Mouse (Mus musculus) lung, embryonic 15.5 days (tissue): ENCODE results near the gene Blzf1. TPM values are rescaled to one million over a fixed set of nuclear protein-coding genes. Genes with fewer than 3 reads are reported as not detected.

Source experiments
- ATAC-seq: fragments of 200-750 bp; cut with Nextera tagmentation; 2 replicates; pipeline ENCODE4 v1.8.0; 2017; ENCODE audit warnings: moderate number of reproducible peaks, borderline replicate concordance; ENCODE audit not compliant: low FRiP score, low TSS enrichment; ENCODE audit errors: extremely low read depth
- H3K27ac ChIP-seq: fragments of 300-500 bp; sonication (generic); 2 replicates; pipeline ENCODE4 v1.5.1; 2015; ENCODE audit warnings: moderate library complexity, mild to moderate bottlenecking, inconsistent platforms
- H3K27me3 ChIP-seq: fragments of 300-500 bp; sonication (generic); 2 replicates; pipeline ENCODE4 v1.6.1; 2015; ENCODE audit warnings: inconsistent platforms
- H3K36me3 ChIP-seq: fragments of 300-500 bp; sonication (generic); 2 replicates; pipeline ENCODE4 v1.6.1; 2015; ENCODE audit warnings: inconsistent platforms
- H3K4me1 ChIP-seq: fragments of 300-500 bp; sonication (generic); 2 replicates; pipeline ENCODE4 v1.6.1; 2015; ENCODE audit warnings: inconsistent platforms
- H3K4me2 ChIP-seq: fragments of 300-500 bp; sonication (generic); 2 replicates; pipeline ENCODE4 v1.6.1; 2015; ENCODE audit warnings: inconsistent platforms, mild to moderate bottlenecking, moderate library complexity
- H3K4me3 ChIP-seq: fragments of 300-500 bp; sonication (generic); 2 replicates; pipeline ENCODE4 v1.5.1; 2015; ENCODE audit warnings: mild to moderate bottlenecking, inconsistent platforms
- H3K9ac ChIP-seq: fragments of 300-500 bp; sonication (generic); 2 replicates; pipeline ENCODE4 v1.6.1; 2015; ENCODE audit warnings: inconsistent platforms
- H3K9me3 ChIP-seq: fragments of 300-500 bp; sonication (generic); 2 replicates; pipeline ENCODE4 v1.6.1; 2016; ENCODE audit warnings: inconsistent platforms
- WGBS: fragments of 180-500 bp; shearing (Covaris S2); methylation state at CpG from one replicate; pipeline ENCODE4 v1.1.7; 2015; 5-methylcytosine and 5-hydroxymethylcytosine counted together
- polyA plus RNA-seq: library from polyadenylated mRNA; unstranded; fragments of >200 nt; fragmentation: Nextera tagmentation; extraction: Ambion mirVana; gene quantifications from 2 replicates; pipeline ENCODE4 v1.2.1, GENCODE M21; 2015

Blzf1 gene
- polyA plus RNA-seq, 1 experiment from 2014 or later, result 32.4 TPM

DNA sequence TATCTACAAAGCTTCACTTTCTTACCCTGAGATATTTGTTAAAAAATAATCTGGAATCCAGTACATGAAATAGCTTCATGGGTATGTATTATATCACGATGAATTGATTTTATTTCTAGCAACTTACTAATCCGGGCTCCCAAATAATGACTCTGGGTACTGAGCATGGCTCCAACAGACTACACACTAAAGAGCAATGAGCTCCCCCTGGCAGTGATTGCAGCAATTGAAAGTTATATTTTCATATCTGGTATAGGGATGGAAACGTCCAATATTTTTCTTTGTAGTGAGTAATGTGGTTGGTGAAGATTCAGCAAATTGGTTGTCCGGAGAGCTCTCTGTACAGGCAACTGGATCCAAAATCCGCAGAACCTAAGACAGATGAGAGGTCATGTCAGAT lies 15.2 kb downstream of the Blzf1 start:
- WGBS, result 88% methylated on average over 5 of the region's 5 CpGs
- H3K4me1 ChIP-seq, result no peaks in the 10 kb centered on the region
- no peak for ATAC-seq
- H3K9ac ChIP-seq, result no peak overlapping the region
- peaks cover 45% of the 10 kb centered on the region for H3K36me3 ChIP-seq
- no peaks in the 10 kb centered on the region for H3K27me3 ChIP-seq
- H3K4me3 ChIP-seq, result no peak overlapping the region
- H3K27ac ChIP-seq, result no peak overlapping the region
- H3K9me3 ChIP-seq, result no peaks in the 10 kb centered on the region
- H3K4me2 ChIP-seq, result no peak overlapping the region

DNA sequence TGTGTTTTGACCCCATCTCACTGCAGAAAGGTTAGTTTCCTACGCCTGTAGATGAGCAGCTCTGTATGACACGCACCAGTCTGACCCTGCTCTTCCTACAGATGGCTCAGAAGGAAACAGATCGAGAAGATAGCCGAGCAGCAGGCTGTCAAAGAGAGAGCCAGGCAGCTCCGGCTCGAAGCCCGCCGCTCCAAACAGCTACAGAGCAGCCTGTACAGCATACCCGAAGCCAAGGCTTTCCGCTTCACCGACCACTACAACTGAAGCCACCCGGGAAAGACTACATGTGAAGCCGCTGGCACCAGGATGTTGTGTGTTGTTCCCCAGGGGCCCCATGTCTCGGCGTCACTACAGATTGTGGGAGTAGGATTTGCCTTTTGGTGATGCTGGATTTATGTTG lies 19.9 kb downstream of the Blzf1 start:
- H3K27me3 ChIP-seq, result no peaks in the 10 kb centered on the region

DNA sequence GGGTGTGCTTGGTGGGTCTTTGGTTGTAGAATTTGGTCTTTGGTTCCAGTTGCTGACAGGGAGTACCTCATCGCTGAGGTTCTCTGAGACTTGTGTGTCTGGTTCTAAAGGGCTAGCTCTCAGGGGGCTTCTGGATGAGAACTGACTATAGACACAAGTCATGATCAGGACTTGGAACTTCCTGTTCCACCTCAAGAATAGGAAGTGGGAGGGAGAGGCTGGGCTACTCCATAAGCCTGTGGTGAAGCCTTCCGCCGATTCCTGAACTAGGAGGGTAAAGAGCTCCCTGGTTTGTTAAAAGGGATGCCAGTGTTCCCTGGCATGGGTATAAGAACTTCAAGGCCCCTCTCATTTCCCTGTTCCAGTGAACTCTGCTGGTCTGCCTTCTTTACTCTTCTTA lies 23.3 kb downstream of the Blzf1 start:
- no peaks in the 10 kb centered on the region for H3K27me3 ChIP-seq
- 91% methylated on average over 3 of the region's 3 CpGs for WGBS
- no peak overlapping the region for H3K9ac ChIP-seq
- H3K36me3 ChIP-seq, result no peaks in the 10 kb centered on the region
- H3K9me3 ChIP-seq, result no peaks in the 10 kb centered on the region
- no peak overlapping the region for H3K27ac ChIP-seq
- H3K4me1 ChIP-seq, result no peaks in the 10 kb centered on the region
- no peak for ATAC-seq
- no peak overlapping the region for H3K4me3 ChIP-seq
- no peak overlapping the region for H3K4me2 ChIP-seq

More for the DNA sequence above, 19.9 kb downstream of the Blzf1 start:
- ATAC-seq, result no peak
- WGBS, result 63% methylated on average over 15 of the region's 15 CpGs
- Histone ChIP-seq H3K4me3 (no peak overlapping the region), H3K36me3 (peaks cover 22% of the 10 kb centered on the region), H3K4me2 (no peak overlapping the region), H3K4me1 (no peaks in the 10 kb centered on the region), H3K9me3 (no peaks in the 10 kb centered on the region), H3K9ac (no peak overlapping the region), H3K27ac (no peak overlapping the region)

DNA sequence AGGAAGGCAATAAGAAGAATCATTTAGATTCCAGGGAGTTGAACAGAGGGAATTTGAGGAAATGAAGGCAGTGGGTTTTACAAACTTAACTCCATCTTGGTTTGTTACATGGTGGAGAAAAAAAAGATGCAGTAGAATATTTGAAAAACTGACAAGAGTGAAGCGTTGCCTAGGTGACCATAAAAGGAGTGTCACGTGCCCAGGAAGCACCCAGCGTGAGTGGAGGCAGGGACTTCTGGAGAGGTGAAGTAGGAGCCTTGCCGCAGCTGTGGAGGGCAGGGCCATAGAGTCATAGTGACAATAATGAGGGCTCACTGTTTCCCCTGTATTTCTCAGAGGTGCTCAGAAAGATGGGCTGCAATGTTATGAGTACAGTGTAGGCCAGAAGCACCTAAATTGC lies 28.0 kb downstream of the Blzf1 start:
- no peak overlapping the region for H3K4me3 ChIP-seq
- WGBS, result 41% methylated on average over 4 of the region's 4 CpGs
- ATAC-seq, result no peak
- no peak overlapping the region for H3K9ac ChIP-seq
- no peaks in the 10 kb centered on the region for H3K9me3 ChIP-seq
- H3K27ac ChIP-seq, result no peak overlapping the region
- no peaks in the 10 kb centered on the region for H3K36me3 ChIP-seq
- no peaks in the 10 kb centered on the region for H3K27me3 ChIP-seq
- H3K4me1 ChIP-seq, result peaks cover 5% of the 10 kb centered on the region; the same call in 1 of the 2 replicates
- no peak overlapping the region for H3K4me2 ChIP-seq

DNA sequence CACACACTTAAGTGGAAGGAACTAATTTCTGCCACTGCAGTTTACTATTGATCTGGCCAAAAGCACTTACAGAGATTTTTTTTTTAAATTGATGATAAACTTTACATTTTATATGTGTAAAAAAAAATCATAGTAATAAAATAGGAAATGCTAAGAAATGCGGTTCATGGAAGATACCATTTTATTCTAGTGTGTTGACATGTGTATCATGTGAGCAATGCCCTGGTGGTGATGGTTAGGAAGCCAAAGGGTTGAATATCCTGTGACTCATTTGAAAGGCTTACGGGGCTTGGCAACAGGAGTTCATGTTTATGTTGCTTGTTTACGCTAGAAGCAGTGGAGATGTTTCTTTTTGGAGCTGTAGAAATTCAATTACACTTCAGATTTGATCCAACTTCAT lies 30.7 kb downstream of the Blzf1 start:
- H3K27ac ChIP-seq, result no peak overlapping the region
- no peak for ATAC-seq
- no peak overlapping the region for H3K4me3 ChIP-seq
- H3K9ac ChIP-seq, result no peak overlapping the region
- H3K4me1 ChIP-seq, result peaks cover 5% of the 10 kb centered on the region; the same call in 1 of the 2 replicates
- H3K9me3 ChIP-seq, result no peaks in the 10 kb centered on the region
- H3K36me3 ChIP-seq, result no peaks in the 10 kb centered on the region
- WGBS, result 77% methylated on average over 3 of the region's 3 CpGs
- H3K4me2 ChIP-seq, result no peak overlapping the region
- no peaks in the 10 kb centered on the region for H3K27me3 ChIP-seq

DNA sequence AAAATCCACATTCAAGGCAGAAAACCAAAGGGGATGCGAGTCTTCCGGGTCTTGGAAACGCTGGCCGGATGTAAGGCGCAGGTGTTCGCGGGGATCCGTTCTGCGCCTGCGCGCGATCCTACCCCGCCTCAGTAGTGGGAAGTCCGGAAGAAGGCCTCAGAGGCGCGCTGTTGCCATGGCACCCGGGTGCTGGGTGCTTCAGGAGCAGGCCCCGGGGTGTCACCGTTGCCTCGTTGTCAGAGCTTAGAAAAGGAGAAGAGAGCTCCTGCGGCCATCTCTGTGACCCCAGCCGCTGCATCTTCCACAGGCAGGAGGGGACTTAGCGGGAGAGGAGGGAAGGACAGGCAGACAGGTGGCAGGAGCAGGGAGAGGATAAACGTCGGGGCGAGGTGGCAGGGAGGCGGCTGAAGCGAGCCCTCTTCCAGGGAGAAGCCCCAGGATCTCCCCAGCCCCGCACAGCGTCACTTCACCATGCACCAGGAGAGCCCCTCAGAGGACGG lies 31.8 kb downstream of the Blzf1 start, which contains the start of gene Ccdc181:
Gene Ccdc181, plus strand, starts transcription at position 131 of the 500 bp plus-strand sequence.
- Histone ChIP-seq H3K4me2 (peak within 1 kb of the TSS; percentile 77), H3K9me3 (no peaks in the 10 kb centered on the region), H3K9ac (peak within 1 kb of the TSS; percentile 40), H3K27ac (no peak within 1 kb of the TSS), H3K4me1 (peaks cover 5% of the 10 kb centered on the region; the same call in 1 of the 2 replicates), H3K36me3 (no peaks in the 10 kb centered on the region), H3K4me3 (peak within 1 kb of the TSS; percentile 51), H3K27me3 (no peaks in the 10 kb centered on the region)
- under 1% methylated on average over 31 of the region's 31 CpGs for WGBS
- peak; percentile 96 for ATAC-seq

DNA sequence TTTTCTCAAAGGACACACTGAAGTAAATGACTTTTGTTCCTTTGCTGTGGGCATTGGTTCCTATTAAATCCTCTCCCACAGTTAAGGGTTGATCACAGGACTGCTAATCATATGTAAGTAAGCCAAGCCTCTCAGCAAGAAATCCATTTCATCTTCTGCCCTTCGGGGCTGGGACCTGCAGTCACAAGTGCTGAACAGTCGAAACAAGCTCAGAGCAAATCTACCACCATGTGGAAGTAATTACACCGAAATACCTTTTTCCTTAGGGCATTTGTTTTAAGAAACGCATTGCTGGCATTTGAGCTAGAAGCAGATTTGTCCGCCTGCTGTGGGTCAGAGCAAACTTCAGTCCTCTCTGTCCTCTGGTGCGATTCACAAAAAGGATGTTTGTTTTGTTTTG lies 33.6 kb downstream of the Blzf1 start:
- H3K27me3 ChIP-seq, result no peaks in the 10 kb centered on the region
- H3K4me1 ChIP-seq, result peaks cover 5% of the 10 kb centered on the region; the same call in 1 of the 2 replicates
- H3K9me3 ChIP-seq, result no peaks in the 10 kb centered on the region
- ATAC-seq, result no peak
- no peaks in the 10 kb centered on the region for H3K36me3 ChIP-seq
- no peak overlapping the region for H3K4me2 ChIP-seq
- H3K4me3 ChIP-seq, result no peak overlapping the region
- H3K27ac ChIP-seq, result no peak overlapping the region
- WGBS, result 71% methylated on average over 6 of the region's 6 CpGs
- H3K9ac ChIP-seq, result no peak overlapping the region

DNA sequence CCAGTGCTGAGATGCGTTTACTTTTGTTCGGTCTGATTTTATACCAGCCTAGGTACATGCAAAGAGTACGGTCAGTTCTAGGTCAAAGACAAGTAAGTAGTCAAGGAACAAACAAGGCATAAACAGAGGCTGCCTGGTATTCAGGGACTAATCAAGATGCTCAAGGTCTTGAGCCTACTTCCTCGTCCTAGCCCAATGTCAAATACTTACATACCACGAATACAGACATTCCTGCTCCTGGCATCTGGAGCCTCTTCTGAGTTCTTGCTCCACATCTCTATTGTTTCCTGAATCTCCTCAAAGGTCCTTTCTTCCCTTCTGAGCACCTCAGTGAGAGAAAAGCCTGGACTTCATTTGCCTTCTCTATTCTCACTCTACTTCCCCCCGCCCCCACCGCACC lies 36.3 kb downstream of the Blzf1 start:
- 77% methylated on average over 7 of the region's 7 CpGs for WGBS
- Histone ChIP-seq H3K4me2 (no peak overlapping the region), H3K9me3 (no peaks in the 10 kb centered on the region), H3K27me3 (no peaks in the 10 kb centered on the region), H3K36me3 (no peaks in the 10 kb centered on the region), H3K27ac (no peak overlapping the region), H3K4me1 (peaks cover 5% of the 10 kb centered on the region; the same call in 1 of the 2 replicates), H3K9ac (no peak overlapping the region), H3K4me3 (no peak overlapping the region)
- no peak for ATAC-seq

DNA sequence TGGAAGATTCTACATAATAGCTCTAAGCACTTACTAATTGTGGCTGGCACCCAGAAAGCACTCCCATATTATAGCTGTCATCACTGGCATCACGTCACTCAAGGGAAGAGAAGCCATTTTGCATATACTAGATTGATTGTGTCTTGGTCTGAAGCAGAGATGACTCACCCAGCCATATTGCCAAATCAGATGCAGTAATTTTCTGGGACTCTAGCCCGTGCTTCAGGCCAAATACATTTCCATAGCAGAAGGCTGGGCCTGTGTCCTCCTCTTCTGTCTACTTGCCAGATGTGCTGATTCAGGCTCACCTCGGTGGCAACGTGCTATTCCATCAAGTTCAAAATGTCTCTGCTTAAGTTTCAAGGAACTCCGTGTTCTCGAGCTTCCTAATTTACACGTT lies 45.7 kb downstream of the Blzf1 start:
- 82% methylated on average over 7 of the region's 7 CpGs for WGBS
- Histone ChIP-seq H3K4me3 (no peak overlapping the region), H3K4me1 (no peaks in the 10 kb centered on the region), H3K4me2 (no peak overlapping the region), H3K9me3 (no peaks in the 10 kb centered on the region), H3K36me3 (peaks cover 9% of the 10 kb centered on the region; the same call in 1 of the 2 replicates), H3K27me3 (no peaks in the 10 kb centered on the region), H3K27ac (no peak overlapping the region), H3K9ac (no peak overlapping the region)
- ATAC-seq, result no peak

DNA sequence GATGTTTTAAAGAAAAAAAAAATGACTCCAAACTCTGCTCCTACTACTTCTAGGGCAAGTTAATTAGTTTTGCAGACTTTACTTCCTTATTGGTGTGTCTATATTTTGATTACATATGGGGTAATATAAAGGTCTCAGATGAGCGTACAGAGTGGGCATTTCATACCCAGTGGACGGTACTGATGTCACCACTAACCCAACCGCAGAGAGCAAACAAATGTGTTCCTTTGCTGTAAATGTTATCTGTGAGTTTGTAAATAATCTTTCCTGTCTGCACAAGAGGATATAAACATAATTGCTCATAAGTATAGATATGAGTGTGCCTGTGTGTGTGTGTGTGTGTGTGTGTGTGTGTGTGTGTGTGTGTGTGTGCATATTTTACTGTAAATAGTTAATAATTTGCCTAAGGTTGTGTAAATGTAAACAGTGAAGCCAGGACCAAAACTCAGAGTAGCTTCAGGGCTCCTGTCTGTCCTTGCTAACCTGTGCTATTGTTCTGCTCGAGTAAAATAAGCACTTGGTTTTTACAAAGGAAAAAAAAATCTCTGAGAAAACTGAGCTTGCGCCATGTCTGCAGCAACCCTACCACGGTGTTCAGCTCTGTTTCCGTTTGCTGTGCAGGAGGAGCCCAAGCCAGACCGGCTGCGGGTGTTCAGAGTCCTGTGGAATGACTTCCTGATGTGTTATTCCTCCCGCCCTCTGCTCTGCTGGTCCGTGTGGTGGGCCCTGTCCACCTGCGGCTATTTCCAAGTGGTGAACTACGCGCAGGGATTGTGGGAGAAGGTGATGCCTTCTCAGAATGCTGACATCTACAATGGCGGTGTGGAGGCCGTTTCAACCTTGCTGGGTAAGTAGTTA lies 46.9 kb downstream of the Blzf1 start:
- H3K4me3 ChIP-seq, result no peak overlapping the region
- no peaks in the 10 kb centered on the region for H3K9me3 ChIP-seq
- H3K27me3 ChIP-seq, result no peaks in the 10 kb centered on the region
- H3K4me1 ChIP-seq, result no peaks in the 10 kb centered on the region
- ATAC-seq, result no peak
- no peak overlapping the region for H3K4me2 ChIP-seq
- H3K9ac ChIP-seq, result no peak overlapping the region
- H3K36me3 ChIP-seq, result peaks cover 9% of the 10 kb centered on the region; the same call in 1 of the 2 replicates
- H3K27ac ChIP-seq, result no peak overlapping the region
- WGBS, result 70% methylated on average over 16 of the region's 16 CpGs

DNA sequence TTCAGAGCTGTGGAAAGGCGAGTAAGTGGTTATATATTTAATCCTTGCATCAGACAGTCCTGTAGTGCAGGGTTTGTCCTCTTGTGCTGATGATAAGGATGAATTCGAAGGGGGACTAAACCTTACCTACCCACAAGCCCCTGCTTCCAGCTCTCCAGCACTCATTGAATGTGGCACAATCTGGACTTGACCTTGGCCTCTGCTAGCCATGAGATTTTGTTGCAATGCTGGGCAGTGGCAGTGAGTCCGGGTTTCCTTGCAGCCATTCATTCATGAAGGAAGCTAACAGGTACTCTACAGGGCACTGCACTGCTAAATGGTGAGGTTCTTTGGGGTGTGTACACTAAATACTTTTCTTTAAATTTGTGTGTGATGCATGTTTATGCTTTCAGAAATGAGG lies 52.5 kb downstream of the Blzf1 start:
- WGBS, result 68% methylated on average over 3 of the region's 3 CpGs

DNA sequence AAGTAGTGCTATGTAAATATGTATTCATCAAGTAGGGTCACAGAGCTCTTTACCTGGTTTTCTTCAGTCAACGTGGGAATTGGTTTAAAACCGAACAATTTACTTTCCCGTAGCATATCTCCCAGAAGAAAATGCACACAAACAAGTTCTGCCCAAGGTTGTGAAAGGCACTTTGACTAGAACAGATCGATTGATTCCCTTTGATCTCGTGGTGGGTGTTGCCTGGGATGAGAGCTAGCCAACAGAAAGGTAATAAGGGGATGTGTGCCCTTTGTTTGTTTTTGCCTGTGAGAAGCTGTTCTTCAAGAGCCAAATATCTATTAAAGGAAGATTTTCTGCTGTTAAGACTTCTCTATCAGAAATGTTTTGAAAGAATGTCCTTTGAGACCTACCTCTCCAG lies 54.7 kb downstream of the Blzf1 start:
- Histone ChIP-seq H3K4me3 (no peak overlapping the region), H3K4me2 (no peak overlapping the region), H3K9ac (no peak overlapping the region), H3K27ac (no peak overlapping the region), H3K36me3 (no peaks in the 10 kb centered on the region), H3K27me3 (no peaks in the 10 kb centered on the region), H3K9me3 (no peaks in the 10 kb centered on the region), H3K4me1 (peaks cover 26% of the 10 kb centered on the region)
- 53% methylated on average over 5 of the region's 5 CpGs for WGBS
- no peak for ATAC-seq

More for the DNA sequence above, 52.5 kb downstream of the Blzf1 start:
- no peak overlapping the region for H3K27ac ChIP-seq
- no peak overlapping the region for H3K9ac ChIP-seq
- no peak overlapping the region for H3K4me3 ChIP-seq
- no peak overlapping the region for H3K4me2 ChIP-seq
- no peaks in the 10 kb centered on the region for H3K36me3 ChIP-seq
- H3K27me3 ChIP-seq, result no peaks in the 10 kb centered on the region
- H3K9me3 ChIP-seq, result no peaks in the 10 kb centered on the region
- H3K4me1 ChIP-seq, result peaks cover 17% of the 10 kb centered on the region
- ATAC-seq, result no peak
